Mouse (Mus musculus) kidney, postnatal 4 days (tissue): ENCODE measurements around the gene Atp5c1.

Experiments used
- DNase-seq, 2 experiments: peaks; one replicate each; pipeline ENCODE4 v3.0.0; 2021; ENCODE audit warnings: mixed read lengths in 2 of 2

Gene Atp5c1

GRCm38 (mm10) chr2:10080310-10081010 is at the start of gene Atp5c1, which contains the start of gene Kin:
TSS of gene Atp5c1 (minus strand) at chr2:10080510.
TSS of gene Kin (plus strand) at chr2:10080593.
- peak; percentile 97 to 98 for DNase-seq

DNA sequence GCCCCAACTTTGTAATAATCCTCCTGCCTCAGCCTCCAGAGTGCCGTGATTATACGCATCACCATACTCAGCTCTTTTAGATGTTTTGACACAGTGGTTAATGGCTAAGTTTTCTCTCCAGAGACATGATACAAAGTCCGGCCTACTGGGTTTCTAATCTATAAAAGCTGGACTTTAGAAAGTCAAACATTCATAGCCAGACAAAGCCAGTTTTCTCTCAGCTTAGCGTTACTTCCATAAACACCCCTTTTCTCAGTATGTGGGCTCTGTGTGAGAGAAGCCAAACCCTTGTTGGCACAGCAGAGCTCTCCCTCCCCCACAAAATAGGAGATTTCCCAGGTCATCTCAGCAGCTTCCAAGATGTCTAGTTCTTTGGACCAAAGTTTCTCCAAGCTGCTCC is 48.3 kb upstream of the Atp5c1 start:
- no peak for DNase-seq

DNA sequence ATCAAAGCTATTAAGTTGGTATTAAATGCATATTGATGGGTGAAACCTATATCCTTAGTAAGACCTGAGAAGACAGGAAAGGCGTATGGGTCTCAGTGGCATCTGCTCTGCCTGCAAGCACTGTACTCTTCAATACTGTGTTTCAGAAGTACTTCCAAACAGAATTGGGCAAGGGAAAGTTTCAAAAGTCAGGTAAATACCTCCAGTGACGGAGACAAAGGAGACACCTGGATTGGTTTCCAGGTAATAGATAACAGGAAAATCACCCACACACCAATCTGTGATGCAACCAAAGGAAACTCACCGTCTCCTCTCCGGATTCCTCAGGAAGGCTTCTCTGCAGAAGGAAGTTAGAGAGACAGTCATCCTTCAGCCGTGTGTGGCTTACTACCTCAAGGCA is 47.2 kb upstream of the Atp5c1 start:
- no peak for DNase-seq

DNA sequence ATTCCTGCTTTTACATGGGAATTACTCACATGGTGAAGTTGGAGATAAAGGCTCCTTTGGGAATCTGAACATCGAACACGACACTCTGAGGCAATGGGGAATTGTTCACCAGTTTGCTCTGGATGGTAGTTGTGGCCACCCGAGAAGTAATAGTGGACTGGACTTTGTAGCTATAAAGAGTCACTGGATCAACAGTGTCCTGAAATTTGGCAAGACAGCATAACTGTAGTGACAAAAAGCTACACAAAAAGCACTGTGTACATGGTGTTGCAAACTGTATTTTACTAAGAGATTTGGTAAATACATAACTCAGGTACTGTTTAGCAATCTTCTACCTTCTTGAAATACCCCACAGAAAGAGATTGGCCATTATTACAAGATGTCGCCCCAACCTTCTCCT is 45.8 kb upstream of the Atp5c1 start:
- no peak for DNase-seq

DNA sequence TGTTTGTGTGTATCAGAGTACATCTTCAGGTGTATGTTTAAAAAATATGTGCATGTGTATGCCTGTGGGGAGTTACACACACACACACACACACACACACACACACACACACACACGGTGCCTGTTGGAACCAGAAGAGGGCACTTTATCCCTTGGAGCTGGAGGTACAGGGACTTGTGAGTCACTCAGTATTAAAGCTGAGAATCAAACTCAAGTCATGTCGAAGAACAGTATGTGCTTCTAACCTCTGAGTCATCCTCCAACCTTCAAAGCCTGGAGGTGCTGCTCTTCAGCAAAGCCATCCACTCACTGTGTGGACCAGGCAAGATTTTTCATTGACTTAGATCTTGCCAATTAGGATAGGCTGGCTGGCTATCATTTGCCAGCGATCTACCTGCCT is 41.5 kb upstream of the Atp5c1 start:
- no peak for DNase-seq

DNA sequence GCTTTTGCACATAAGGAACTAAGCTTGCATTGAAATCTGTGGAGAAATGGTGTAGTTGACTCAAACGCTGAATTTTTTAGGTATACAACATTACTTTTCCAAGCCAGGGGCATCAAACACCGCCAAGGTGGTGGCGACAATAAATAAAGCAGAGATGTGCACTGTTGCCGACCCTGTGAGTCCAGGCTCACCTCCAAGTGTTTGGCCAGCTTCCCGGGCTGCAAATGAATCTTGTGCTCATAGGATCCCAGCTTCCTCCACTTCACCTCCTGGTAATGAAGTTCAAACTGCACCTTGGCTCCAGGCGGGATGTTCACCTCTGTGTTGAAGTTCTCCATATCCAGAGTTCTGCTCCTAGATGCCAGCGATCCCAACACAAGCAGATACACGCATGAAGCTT is 39.0 kb upstream of the Atp5c1 start:
- DNase-seq = no peak

DNA sequence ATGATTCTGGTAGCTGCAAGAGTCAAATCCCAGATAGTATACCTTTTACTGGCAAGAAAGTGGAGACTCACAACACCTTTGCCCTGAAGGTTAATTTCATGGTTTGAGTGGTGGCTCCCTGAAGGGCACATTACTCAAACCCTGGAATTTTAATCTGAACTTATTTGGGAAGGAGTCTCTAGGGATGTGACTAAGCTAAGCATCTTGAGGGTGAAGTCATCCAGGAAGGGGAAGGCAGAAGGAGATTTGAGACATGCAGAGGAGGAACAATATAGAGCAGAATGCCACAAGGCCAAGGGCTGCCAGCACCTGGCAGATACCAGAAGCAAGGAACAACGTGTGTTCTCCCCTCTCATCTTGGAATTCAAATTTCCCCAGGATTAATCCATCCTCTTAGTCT is 38.4 kb upstream of the Atp5c1 start:
- no peak for DNase-seq

- no peak for DNase-seq
Measured at GRCm38 (mm10) chr2:10108535-10109189, 28.4 kb upstream of the Atp5c1 start.

DNA sequence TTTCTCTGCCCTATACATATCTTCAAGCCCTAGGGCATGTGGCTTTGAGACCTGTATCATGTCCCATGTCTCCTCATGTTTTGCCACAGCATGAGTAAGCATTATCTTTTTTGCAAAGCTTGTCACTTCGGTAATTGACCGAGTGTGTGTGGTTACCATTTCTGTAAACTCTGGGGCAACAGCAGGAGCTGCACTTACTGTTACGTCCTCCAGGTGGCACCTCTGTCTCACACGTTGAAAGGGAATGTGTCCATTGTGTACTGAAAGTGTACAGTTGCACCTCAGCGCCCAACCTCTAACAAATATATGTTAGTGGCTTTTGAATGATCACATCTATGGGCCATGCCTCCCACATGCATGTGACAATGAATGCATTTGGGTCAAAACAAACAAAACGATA is 20.9 kb upstream of the Atp5c1 start:
- peak; percentile 69 to 73 for DNase-seq

DNA sequence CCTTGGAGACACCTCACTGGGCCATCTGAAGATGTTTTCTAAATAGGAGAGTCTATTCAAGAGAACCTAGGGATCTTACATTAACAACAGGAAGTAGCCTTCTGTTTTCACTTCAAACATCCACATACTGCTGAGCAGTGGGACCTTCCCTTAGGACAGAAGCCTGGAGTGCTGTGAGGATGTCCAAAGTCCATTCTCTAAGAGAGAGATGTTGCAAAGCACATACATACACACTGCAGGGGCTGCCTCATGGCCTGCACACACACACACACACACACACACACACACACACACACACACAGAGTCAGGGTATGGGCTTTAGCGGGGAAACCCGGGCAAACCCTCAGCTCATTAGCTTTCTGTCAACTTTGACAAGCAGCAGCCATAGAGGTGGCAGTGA is 20.2 kb upstream of the Atp5c1 start:
- DNase-seq = no peak

DNA sequence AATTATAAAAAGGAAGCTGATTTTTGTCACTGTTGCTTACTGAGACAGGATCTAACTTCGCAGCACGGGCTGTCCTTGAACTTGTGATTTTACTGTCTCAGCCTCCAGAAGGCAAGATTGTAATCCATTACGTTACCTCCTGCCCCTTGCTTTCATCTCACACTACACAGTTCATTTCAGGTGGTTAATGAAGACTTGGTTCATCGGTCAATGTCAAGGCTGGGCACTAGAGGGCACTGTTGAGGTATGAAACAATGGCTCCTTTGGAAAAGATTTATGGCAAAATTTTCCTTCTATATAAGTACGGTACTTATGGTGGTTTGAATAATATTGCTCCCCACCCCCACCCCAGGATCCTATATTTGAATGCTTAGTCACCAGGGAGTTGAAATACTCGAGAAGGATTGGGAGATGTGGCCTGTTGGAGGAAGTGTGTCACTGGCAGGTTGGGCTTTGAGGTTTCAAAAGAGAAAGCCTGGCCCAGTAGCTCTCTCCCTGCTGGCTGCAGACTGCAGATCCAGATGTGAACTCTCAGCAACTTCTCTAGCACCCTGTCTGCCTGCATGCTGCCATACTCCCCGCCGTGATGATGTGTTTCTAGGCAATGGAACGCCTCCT is 18.4 kb upstream of the Atp5c1 start:
- peak; percentile 72 to 73 for DNase-seq

DNA sequence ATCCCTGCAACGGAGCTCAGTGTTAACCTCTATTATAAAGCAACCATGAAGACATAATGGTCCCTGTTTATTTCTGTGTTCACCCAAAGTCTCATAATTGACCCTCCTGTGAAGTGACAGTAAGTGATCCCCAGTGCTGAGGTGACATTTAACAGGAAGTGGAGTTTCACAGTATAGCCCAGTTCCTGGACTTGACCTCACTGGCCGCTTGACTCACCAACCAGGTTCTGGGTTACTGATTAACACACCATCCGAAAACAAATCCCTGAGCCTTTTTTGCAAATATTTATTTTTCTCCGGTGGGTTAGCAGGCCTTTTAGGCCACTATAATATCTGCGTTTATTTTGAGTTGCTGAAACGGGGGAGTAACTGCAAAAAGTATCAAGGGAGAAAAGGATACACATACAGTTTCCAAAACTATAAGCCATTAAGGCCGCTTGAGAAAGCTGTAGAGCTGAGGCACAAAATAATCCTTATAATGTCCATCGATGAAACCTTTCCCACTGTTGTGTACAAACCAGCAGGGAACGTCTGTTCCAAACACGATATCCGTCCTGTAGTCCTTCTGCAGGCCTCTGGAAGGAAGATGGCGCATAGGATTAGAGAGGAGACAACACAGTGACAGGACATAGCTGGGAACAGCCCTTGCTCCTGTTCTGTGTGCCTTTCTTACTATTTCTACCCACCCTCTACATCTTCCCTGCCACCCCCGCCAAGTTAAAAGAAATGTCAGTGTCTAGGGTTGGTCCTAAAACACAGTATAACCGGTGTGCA is 14.2 kb upstream of the Atp5c1 start:
- DNase-seq = no peak

DNA sequence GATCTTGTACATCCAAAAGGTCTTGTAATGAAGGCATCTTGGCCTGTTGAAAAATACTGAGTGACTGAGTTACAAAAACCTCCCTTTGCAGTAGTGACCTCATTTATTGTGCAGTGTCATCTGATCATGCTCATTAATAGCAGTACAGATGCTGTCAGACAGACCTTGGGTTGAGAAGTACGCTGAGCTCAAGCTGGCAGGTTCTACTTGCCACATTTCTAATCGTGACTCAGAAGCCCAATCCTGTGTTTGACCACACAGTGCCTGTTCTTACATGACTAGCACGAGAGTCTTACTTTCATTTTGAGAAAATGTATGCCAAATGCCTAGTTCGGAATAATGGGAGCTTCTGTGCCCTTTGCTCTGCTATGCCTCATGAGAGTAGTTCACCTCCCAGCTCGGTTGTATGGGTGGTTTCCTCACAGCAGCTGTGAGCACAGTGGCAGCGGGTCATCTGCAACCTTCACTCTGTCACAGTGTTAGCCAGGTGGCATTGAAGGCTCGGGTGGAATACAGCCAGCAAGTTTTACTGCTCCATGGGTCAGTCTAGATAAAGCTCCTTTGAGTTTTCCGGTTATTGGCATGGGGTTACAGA is 7.0 kb upstream of the Atp5c1 start:
- DNase-seq = no peak

DNA sequence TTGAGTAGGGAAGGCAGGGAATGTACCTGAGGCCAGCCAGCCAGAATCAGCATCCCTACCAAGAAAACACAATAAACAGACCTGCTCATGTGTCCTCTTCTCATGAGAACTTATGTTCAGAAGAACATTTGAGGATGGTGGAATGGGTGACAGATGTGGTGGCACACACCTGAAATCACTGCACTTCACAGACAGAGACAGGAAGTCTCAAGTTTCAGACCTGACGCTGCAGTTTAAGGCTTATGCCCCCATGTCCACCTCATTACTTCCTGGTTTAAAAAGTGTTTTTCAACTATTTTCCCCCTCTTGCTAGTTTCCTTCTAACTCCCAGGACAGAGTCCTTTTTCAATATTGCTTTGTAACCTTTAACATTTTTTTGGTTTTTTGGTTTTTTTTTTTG is 2.4 kb upstream of the Atp5c1 start:
- no peak for DNase-seq

GRCm38 (mm10) chr2:10081453-10082080 is 1.3 kb upstream of the Atp5c1 start:
- DNase-seq = no peak

- DNase-seq = no peak
Measured at GRCm38 (mm10) chr2:10079745-10080309, 483 bp downstream of the Atp5c1 start.

DNA sequence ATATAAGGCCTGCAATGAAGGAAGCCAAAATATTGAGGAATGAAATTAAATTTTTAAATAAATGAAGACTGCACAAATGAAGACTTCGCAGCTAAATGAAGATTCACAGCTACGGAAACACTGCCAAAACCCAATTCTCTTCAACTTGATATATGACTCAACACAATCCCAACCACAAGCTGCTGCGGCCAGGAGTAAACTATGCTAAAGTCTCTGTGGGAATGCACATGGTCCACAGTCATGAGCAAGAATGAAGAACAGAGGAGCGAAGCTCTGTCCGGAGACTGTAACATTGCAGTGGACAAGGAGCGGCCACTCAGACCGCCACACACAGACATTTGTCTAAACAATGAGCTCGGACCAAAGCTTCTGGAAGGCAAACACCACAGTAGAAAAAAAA is 3.6 kb downstream of the Atp5c1 start:
- DNase-seq = no peak

DNA sequence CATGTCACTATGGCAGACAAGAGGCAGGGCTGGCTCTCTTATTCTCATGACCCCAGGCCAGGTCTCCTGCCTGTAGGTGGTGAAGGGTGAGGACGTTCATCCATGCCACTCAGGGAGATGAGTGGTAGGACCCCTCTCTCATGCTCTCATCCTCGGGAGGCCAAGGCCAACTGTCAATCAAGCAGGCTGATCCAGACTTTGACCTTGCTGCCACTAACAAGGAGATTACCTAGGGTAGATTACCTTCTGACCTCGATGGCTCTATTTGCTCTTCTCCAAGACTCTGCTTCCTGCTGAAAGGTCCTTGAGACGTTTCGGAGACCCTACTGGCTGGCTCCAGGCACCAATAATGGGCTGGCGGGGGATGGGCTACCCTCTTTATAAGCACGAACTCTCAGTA is 5.8 kb downstream of the Atp5c1 start:
- DNase-seq = no peak

DNA sequence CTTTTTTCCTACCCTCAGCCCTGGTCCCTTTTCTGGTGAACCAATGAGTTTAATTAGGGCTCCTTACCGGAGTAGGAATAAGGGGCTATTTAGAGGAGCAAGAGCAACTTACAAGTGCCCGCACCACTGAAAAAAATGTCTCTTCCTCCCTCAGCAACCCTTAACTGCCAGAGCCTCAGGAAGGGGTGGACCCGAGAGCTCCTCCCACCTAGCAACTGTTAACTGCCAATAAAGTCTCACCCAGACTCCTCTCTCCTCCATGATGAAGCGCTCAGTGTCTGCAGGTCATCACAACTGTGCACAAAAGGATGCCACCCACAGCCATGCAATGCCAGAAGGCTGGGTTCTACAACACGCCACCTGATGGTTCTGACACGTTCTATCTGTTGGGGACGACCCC is 8.6 kb downstream of the Atp5c1 start:
- DNase-seq = no peak

DNA sequence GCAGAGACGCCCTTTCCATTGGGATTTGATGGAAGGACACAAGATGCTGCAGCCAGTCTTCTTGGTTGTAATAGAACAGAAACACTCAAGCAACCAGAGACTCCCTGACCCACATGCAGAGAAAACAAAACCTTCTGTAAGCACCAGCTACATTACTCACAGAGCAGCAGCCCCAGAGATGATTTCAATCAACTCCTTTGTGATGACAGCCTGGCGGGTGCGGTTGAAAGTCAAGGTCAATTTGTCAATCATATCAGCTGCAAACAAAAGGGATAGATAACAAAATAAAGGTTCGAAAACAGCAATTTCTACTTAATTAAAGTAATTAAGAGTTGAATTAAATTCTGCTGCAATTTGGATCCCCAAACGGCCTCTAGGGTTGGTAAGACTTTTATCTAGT is 21.5 kb downstream of the Atp5c1 start:
- DNase-seq = no peak

DNA sequence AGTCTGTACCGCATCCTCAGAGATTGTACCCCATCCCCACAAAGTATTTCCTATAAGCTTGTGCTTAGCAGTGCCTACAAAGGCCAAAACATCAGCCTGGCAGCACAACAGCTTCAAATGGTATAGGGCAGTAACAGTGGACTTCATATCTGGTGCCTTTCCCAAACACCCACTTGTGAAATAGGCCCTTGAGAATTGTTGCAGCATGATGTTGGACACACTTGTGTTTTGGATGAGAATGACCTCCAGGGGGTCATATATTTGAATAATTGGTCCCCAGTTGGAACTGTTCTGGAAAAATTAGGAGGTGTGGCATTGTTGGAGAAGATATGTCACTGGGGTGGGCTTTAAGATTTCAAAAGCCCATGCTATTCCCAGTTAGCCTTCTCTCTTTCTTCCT is 28.3 kb downstream of the Atp5c1 start:
- no peak for DNase-seq

- no peak for DNase-seq
Measured at GRCm38 (mm10) chr2:10050878-10051277, 29.4 kb downstream of the Atp5c1 start.
